In genomic region chr6:61073267-61073666, GRCm38 (mm10) we compare ENCODE assay signal across 23 mouse cellular contexts.
DNase-seq lines count a peak whose midpoint lies in the region; ATAC-seq lines count a peak whose summit lies in the region.
"Had no signal": no experiment of that assay in that cellular context is flagged by ENCODE, and none has a peak within 500 bp of the region (broad histone marks: within the 10 kb centered on the region; RNA-seq: fewer than 3 reads in every experiment).

No protein-coding gene starts in this region.

- intact Hi-C loops in left cerebral cortex, postnatal 4 days (cut with DNase I) = no loop called here

- H3K27me3 ChIP-seq in forebrain, embryonic 16.5 days (replicated peaks; ENCODE audit: control insufficient read depth, insufficient read depth, low read length) = no peaks in the 10 kb centered on the region
- H3K27me3 ChIP-seq in forebrain, embryonic 10.5 days (ENCODE audit: poor library complexity, severe bottlenecking) = peaks cover 10% of the 10 kb centered on the region; the same call in 1 of the 2 replicates
- H3K27me3 ChIP-seq: CH12.LX; embryonic facial prominence, embryonic 12.5 days; embryonic facial prominence, embryonic 15.5 days; forebrain, embryonic 12.5 days; intestine, embryonic 15.5 days; Patski had no signal

- no peaks in the 10 kb centered on the region for H3K36me3 ChIP-seq in forebrain, embryonic 16.5 days (ENCODE audit: control insufficient read depth, insufficient read depth)
- no peaks in the 10 kb centered on the region for H3K36me3 ChIP-seq in forebrain, embryonic 10.5 days (replicated peaks)
- H3K36me3 ChIP-seq: embryonic facial prominence, embryonic 12.5 days; embryonic facial prominence, embryonic 15.5 days; forebrain, embryonic 12.5 days; G1E; intestine, embryonic 15.5 days had no signal

- 69% methylated on average over 3 of the region's 3 CpGs for WGBS in forebrain, embryonic 16.5 days
- 90% methylated on average over 3 of the region's 3 CpGs for WGBS in forebrain, embryonic 10.5 days

- no peak overlapping the region for H3K4me2 ChIP-seq in forebrain, embryonic 16.5 days (ENCODE audit: low read length)
- H3K4me2 ChIP-seq: embryonic facial prominence, embryonic 12.5 days; embryonic facial prominence, embryonic 15.5 days; forebrain, embryonic 12.5 days; heart, embryonic 11.5 days; hindbrain, embryonic 14.5 days; intestine, embryonic 15.5 days had no signal

- peak; percentile 13 to 34 for DNase-seq in cerebellum, postnatal 14 days
- no peak for DNase-seq in cerebellum, adult 9-10 months
- DNase-seq in forebrain, embryonic 10.5 days (ENCODE audit: extremely low spot score, low spot score) = no peak
- peak; percentile 9 for DNase-seq in left cerebral cortex, postnatal 4 days
- no peak for DNase-seq in left cerebral cortex, adult 8-10 months (ENCODE audit: low spot score in 2 of 2)
- DNase-seq: adrenal gland, postnatal 10 days; adrenal gland, postnatal 36 days; B cell, adult 2 months; gastrocnemius, adult 2 months; gastrocnemius, postnatal 14 days; heart, adult 11 months; kidney, adult 11 months; kidney, adult 8-10 months had no signal

- 0 out of 2 replicates have a peak, but pooled peaks have one; percentile 41 for ATAC-seq in forebrain, embryonic 16.5 days
- ATAC-seq: intestine, embryonic 15.5 days; Patski had no signal

- no peak overlapping the region for H3K9ac ChIP-seq in forebrain, embryonic 16.5 days (replicated peaks; ENCODE audit: low read depth, low read length)
- H3K9ac ChIP-seq: embryonic facial prominence, embryonic 12.5 days; embryonic facial prominence, embryonic 15.5 days; forebrain, embryonic 12.5 days; hindbrain, embryonic 14.5 days; intestine, embryonic 15.5 days had no signal

- no peak overlapping the region for H3K4me3 ChIP-seq in forebrain, embryonic 16.5 days (replicated peaks; ENCODE audit: low read length)
- no peak overlapping the region for H3K4me3 ChIP-seq in forebrain, embryonic 10.5 days
- H3K4me3 ChIP-seq: embryonic facial prominence, embryonic 12.5 days; embryonic facial prominence, embryonic 15.5 days; forebrain, embryonic 12.5 days; gastrocnemius, adult 2 months; intestine, embryonic 15.5 days had no signal

- peaks cover under 1% of the 10 kb centered on the region; the same call in 1 of the 2 replicates for H3K4me1 ChIP-seq in forebrain, embryonic 16.5 days (replicated peaks; ENCODE audit: control insufficient read depth, insufficient read depth, low read length)
- peaks cover 8% of the 10 kb centered on the region for H3K4me1 ChIP-seq in forebrain, embryonic 10.5 days
- H3K4me1 ChIP-seq: embryonic facial prominence, embryonic 12.5 days; embryonic facial prominence, embryonic 15.5 days had no signal

- H3K27ac ChIP-seq in forebrain, embryonic 16.5 days (ENCODE audit: low read length) = peak overlapping the region; percentile 5; the same call in 1 of the 2 replicates
- no peak overlapping the region for H3K27ac ChIP-seq in forebrain, embryonic 10.5 days
- H3K27ac ChIP-seq: embryonic facial prominence, embryonic 12.5 days; embryonic facial prominence, embryonic 15.5 days; forebrain, embryonic 12.5 days; gastrocnemius, adult 2 months; hindbrain, embryonic 14.5 days; intestine, embryonic 15.5 days had no signal

- no peaks in the 10 kb centered on the region for H3K9me3 ChIP-seq in forebrain, embryonic 16.5 days (ENCODE audit: control insufficient read depth, low read length)
- H3K9me3 ChIP-seq in forebrain, embryonic 10.5 days = no peaks in the 10 kb centered on the region
- H3K9me3 ChIP-seq: embryonic facial prominence, embryonic 12.5 days; embryonic facial prominence, embryonic 15.5 days; forebrain, embryonic 12.5 days; G1E; intestine, embryonic 15.5 days had no signal

Comparison
In these comparisons a context has a peak if more than half of its experiments do, and no peak if none do; other contexts are left out.
1. DNase-seq: peak in cerebellum, postnatal 14 days (2 of 2) and left cerebral cortex, postnatal 4 days (single experiment); none in cerebellum, adult 9-10 months (single experiment), forebrain, embryonic 10.5 days (single experiment) and left cerebral cortex, adult 8-10 months (0 of 2).